Mouse (Mus musculus) forebrain, embryonic 16.5 days (tissue): Measurements from ENCODE around the gene Ctps. TPM values are rescaled to one million over a fixed set of nuclear protein-coding genes. Genes with fewer than 3 reads are reported as not detected.

Source experiments
- ATAC-seq: fragments of 200-750 bp; cut with Nextera tagmentation; 2 replicates; pipeline ENCODE4 v1.8.0; 2017; ENCODE audit warnings: mild to moderate bottlenecking, moderate library complexity
- H3K27ac ChIP-seq: fragments of 300-500 bp; sonication (generic); 2 replicates; pipeline ENCODE4 v1.5.1; 2014; ENCODE audit warnings: low read length, control low read depth
- H3K27me3 ChIP-seq: fragments of 300-500 bp; sonication (generic); replicated peaks from 2 replicates; pipeline ENCODE4 v1.6.1; 2014; ENCODE audit warnings: low read length; ENCODE audit not compliant: control insufficient read depth, insufficient read depth
- H3K36me3 ChIP-seq: fragments of 300-500 bp; sonication (generic); 2 replicates; pipeline ENCODE4 v1.6.1; 2014; ENCODE audit not compliant: control insufficient read depth, insufficient read depth
- H3K4me1 ChIP-seq: fragments of 300-500 bp; sonication (generic); replicated peaks from 2 replicates; pipeline ENCODE4 v1.6.1; 2014; ENCODE audit warnings: low read length; ENCODE audit not compliant: control insufficient read depth, insufficient read depth
- H3K4me2 ChIP-seq: fragments of 300-500 bp; sonication (generic); 2 replicates; pipeline ENCODE4 v1.6.1; 2014; ENCODE audit warnings: mild to moderate bottlenecking, low read length, control low read depth
- H3K4me3 ChIP-seq: fragments of 300-500 bp; sonication (generic); replicated peaks from 2 replicates; pipeline ENCODE4 v1.5.1; 2014; ENCODE audit warnings: mild to moderate bottlenecking, low read length, control low read depth
- H3K9ac ChIP-seq: fragments of 300-500 bp; sonication (generic); replicated peaks from 2 replicates; pipeline ENCODE4 v1.6.1; 2014; ENCODE audit warnings: low read depth, low read length, control low read depth
- H3K9me3 ChIP-seq: fragments of 300-500 bp; sonication (generic); 2 replicates; pipeline ENCODE4 v1.6.1; 2016; ENCODE audit warnings: low read length; ENCODE audit not compliant: control insufficient read depth
- WGBS: fragments of 180-500 bp; shearing (Covaris S2); extraction: QIAGEN DNeasy Blood & Tissue Kit; methylation state at CpG from one replicate; pipeline ENCODE4 v1.1.7; 2014; 5-methylcytosine and 5-hydroxymethylcytosine counted together
- polyA plus RNA-seq: library from polyadenylated mRNA; unstranded; fragments of >200 nt; fragmentation: Nextera tagmentation; extraction: Ambion mirVana; gene quantifications from 2 replicates; pipeline ENCODE4 v1.2.1, GENCODE M21; 2015

The Ctps gene
- 102 and 103 TPM in 2 replicates for polyA plus RNA-seq

GRCm38 (mm10) chr4:120569486-120570437, at the start of gene Ctps:
Ctps (minus strand) TSS chr4:120570276.
- peak; percentile 97 for ATAC-seq
- H3K27me3 ChIP-seq = no peaks in the 10 kb centered on the region
- peak within 1 kb of the TSS; percentile 84 for H3K4me2 ChIP-seq
- H3K4me3 ChIP-seq = peak within 1 kb of the TSS; percentile 72
- 1% methylated on average over 87 of the region's 97 CpGs for WGBS
- no peaks in the 10 kb centered on the region for H3K9me3 ChIP-seq
- peak within 1 kb of the TSS; percentile 90 for H3K9ac ChIP-seq
- H3K27ac ChIP-seq = peak within 1 kb of the TSS; percentile 90
- peaks cover 16% of the 10 kb centered on the region for H3K4me1 ChIP-seq
- H3K36me3 ChIP-seq = 0 out of 2 replicates have a peak, but pooled peaks cover 4% of the 10 kb centered on the region

GRCm38 (mm10) chr4:120616199-120617025, 46.3 kb upstream of the Ctps start:
- 57% methylated on average over 12 of the region's 13 CpGs for WGBS

GRCm38 (mm10) chr4:120615528-120616081, 45.5 kb upstream of the Ctps start:
- H3K4me3 ChIP-seq = no peak overlapping the region
- no peaks in the 10 kb centered on the region for H3K9me3 ChIP-seq
- peaks cover 11% of the 10 kb centered on the region for H3K4me1 ChIP-seq
- peak; percentile 58 for ATAC-seq
- H3K27me3 ChIP-seq = no peaks in the 10 kb centered on the region
- WGBS = 23% methylated on average over 10 of the region's 10 CpGs
- H3K4me2 ChIP-seq = no peak overlapping the region
- no peak overlapping the region for H3K9ac ChIP-seq
- no peaks in the 10 kb centered on the region for H3K36me3 ChIP-seq
- no peak overlapping the region for H3K27ac ChIP-seq

More at GRCm38 (mm10) chr4:120616199-120617025, 46.3 kb upstream of the Ctps start:
- Histone ChIP-seq H3K27me3 (no peaks in the 10 kb centered on the region), H3K9me3 (no peaks in the 10 kb centered on the region), H3K4me2 (no peak overlapping the region), H3K4me1 (peaks cover 11% of the 10 kb centered on the region), H3K27ac (no peak overlapping the region), H3K9ac (no peak overlapping the region), H3K4me3 (no peak overlapping the region), H3K36me3 (no peaks in the 10 kb centered on the region)
- ATAC-seq = no peak

- H3K36me3 ChIP-seq = no peaks in the 10 kb centered on the region
- no peak overlapping the region for H3K27ac ChIP-seq
- H3K9ac ChIP-seq = no peak overlapping the region
- 73% methylated on average over 9 of the region's 9 CpGs for WGBS
- H3K4me1 ChIP-seq = peaks cover 11% of the 10 kb centered on the region
- H3K9me3 ChIP-seq = no peaks in the 10 kb centered on the region
- no peaks in the 10 kb centered on the region for H3K27me3 ChIP-seq
- H3K4me2 ChIP-seq = no peak overlapping the region
- no peak overlapping the region for H3K4me3 ChIP-seq
- ATAC-seq = no peak
Observed at GRCm38 (mm10) chr4:120614644-120615043, 44.6 kb upstream of the Ctps start.

GRCm38 (mm10) chr4:120613691-120614329, 43.7 kb upstream of the Ctps start:
- no peak overlapping the region for H3K4me2 ChIP-seq
- no peaks in the 10 kb centered on the region for H3K27me3 ChIP-seq
- no peak overlapping the region for H3K9ac ChIP-seq
- no peak overlapping the region for H3K27ac ChIP-seq
- ATAC-seq = peak; percentile 42; the same call in 1 of the 2 replicates
- H3K4me1 ChIP-seq = peaks cover 11% of the 10 kb centered on the region
- no peaks in the 10 kb centered on the region for H3K9me3 ChIP-seq
- no peak overlapping the region for H3K4me3 ChIP-seq
- H3K36me3 ChIP-seq = no peaks in the 10 kb centered on the region
- 58% methylated on average over 8 of the region's 8 CpGs for WGBS

GRCm38 (mm10) chr4:120612304-120613080, 42.4 kb upstream of the Ctps start:
- ATAC-seq = no peak
- Histone ChIP-seq H3K9me3 (no peaks in the 10 kb centered on the region), H3K4me3 (no peak overlapping the region), H3K4me2 (no peak overlapping the region), H3K9ac (no peak overlapping the region), H3K27me3 (no peaks in the 10 kb centered on the region), H3K4me1 (peaks cover 11% of the 10 kb centered on the region), H3K36me3 (no peaks in the 10 kb centered on the region), H3K27ac (no peak overlapping the region)
- 28% methylated on average over 9 of the region's 9 CpGs for WGBS

GRCm38 (mm10) chr4:120611005-120611404, 40.9 kb upstream of the Ctps start:
- 38% methylated on average over 3 of the region's 3 CpGs for WGBS

GRCm38 (mm10) chr4:120606941-120607340, 36.9 kb upstream of the Ctps start:
- ATAC-seq = no peak
- no peak overlapping the region for H3K9ac ChIP-seq

More at GRCm38 (mm10) chr4:120611005-120611404, 40.9 kb upstream of the Ctps start:
- no peak overlapping the region for H3K27ac ChIP-seq
- H3K36me3 ChIP-seq = no peaks in the 10 kb centered on the region
- no peak overlapping the region for H3K4me2 ChIP-seq
- ATAC-seq = no peak
- no peak overlapping the region for H3K9ac ChIP-seq
- H3K9me3 ChIP-seq = no peaks in the 10 kb centered on the region
- no peaks in the 10 kb centered on the region for H3K27me3 ChIP-seq
- peaks cover 8% of the 10 kb centered on the region for H3K4me1 ChIP-seq
- no peak overlapping the region for H3K4me3 ChIP-seq

More at GRCm38 (mm10) chr4:120606941-120607340, 36.9 kb upstream of the Ctps start:
- H3K9me3 ChIP-seq = no peaks in the 10 kb centered on the region
- no peak overlapping the region for H3K4me3 ChIP-seq
- no peaks in the 10 kb centered on the region for H3K4me1 ChIP-seq
- 2% methylated on average over 3 of the region's 3 CpGs for WGBS
- no peak overlapping the region for H3K27ac ChIP-seq
- H3K36me3 ChIP-seq = no peaks in the 10 kb centered on the region
- H3K4me2 ChIP-seq = no peak overlapping the region
- no peaks in the 10 kb centered on the region for H3K27me3 ChIP-seq
